Mouse (Mus musculus): ENCODE data around the gene Gm28079. TPM values are rescaled to one million over a fixed set of nuclear protein-coding genes. Genes with fewer than 3 reads are reported as not detected.
"Not testable (repeated sequence)": the region's sequence is repeated elsewhere in the genome, so short reads cannot be mapped to it uniquely, and the experiment has no call there.

Gene Gm28079
- not detected in 2 replicates for polyA plus RNA-seq (2016; fragmentation: Nextera tagmentation; extraction: Ambion mirVana)

DNA sequence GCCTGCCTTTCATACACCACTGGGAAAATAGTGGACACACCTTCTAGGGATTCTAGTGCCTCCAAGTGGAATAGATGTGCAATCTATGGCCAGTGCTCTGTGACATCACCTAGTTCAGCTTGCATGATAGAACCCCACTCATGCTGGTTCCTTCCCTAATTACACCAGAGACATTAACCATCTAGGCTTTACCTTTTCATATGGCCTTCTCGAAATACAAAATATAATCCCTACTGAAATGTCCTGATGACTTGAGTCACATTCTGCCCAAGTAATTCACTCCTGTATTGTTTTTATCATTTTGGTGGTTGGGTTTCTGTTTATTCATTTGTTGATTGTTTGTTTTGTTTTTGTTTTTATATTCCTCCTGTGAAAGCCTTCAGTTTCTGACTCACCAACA is at the start of gene Gm28079:
Gm28079 (minus strand) TSS at position 101 of the 400 bp plus-strand sequence.
- H3K4me3 ChIP-seq; H3K27ac ChIP-seq (replicated peaks); H3K27me3 ChIP-seq (replicated peaks; ENCODE audit: low read depth, poor library complexity, severe bottlenecking); H3K36me3 ChIP-seq (replicated peaks); DNase-seq (ENCODE audit: low spot score); H3K9me3 ChIP-seq; H3K4me1 ChIP-seq: not testable (repeated sequence)
- no CpG with 5 or more reads among the region's 1 CpGs for WGBS
